Mouse (Mus musculus): Measurements from ENCODE around the gene 4931417E11Rik. TPM values are rescaled to one million over a fixed set of nuclear protein-coding genes. Genes with fewer than 3 reads are reported as not detected.

4931417E11Rik gene
- not detected for polyA plus RNA-seq (2017; shearing (Covaris generic))

DNA sequence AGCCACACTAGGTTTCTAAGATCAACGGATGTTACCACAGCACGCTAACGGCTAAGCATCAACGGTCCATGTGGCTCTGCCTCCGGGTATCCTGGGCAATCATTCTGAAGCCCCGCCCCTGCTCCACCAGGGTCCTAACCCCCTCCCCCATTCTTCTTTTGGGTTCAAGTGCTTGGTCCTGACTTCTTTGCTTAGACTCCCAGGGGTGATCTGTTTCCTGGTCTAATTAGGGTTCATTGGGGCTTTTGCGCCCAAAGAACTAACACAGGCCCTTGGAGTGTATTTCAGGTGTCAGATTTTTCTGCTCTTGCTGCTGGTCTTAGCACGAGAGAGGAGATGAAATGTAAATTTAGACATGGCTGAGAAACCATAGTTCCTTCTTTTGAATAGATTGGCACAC, at the start of gene 4931417E11Rik:
Gene 4931417E11Rik (minus strand): TSS at position 101 of the 400 bp plus-strand sequence.
- no peak for ATAC-seq

DNA sequence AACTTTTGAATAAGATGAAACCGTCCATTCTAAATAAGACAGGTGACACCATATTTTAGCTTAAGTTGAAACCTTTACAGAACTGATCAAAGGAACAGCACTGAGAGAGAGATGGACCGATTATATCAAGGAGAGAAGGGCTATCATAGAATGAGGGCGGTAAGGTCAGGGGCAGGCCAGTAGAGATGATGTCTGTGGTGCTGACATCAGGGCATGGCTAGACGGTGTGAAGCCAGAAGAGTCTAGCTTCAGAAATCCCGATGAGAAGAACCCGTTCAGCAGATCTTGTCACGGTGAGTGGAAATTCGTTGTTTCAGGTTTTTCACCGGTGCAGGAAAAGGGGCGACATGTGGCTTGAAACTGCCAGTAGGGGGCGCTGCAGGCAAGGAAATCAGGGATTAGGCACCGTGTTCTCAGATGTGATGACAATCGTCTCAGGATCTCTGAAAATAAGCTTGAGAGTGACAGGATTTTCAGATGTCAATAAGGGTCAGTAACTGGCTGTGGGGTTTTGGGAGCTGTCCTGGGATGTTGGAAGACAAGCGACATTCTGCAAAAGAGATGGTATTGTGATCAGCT, 48.4 kb upstream of the 4931417E11Rik start:
- ATAC-seq: no peak

DNA sequence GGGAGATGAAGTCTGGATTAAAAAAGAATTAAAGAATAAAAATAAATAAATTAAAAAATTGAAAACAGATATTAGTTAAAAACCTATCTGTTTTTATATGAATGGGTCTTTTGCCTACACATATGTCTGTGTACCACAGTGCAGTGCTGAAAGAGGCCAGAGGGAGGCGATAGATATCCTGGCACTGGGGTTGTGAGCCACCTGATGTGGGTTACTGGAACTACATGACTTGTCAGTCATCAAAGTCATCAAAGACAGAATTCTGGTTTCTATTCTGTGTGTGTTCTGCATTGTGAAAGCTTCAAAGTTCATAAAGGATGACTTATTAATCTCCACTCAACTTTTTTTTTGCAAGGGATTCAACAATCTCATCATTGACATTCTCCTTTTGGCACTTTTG, 43.4 kb upstream of the 4931417E11Rik start:
- ATAC-seq: no peak

GRCm38 (mm10) chr6:73499631-73500030, 30.2 kb upstream of the 4931417E11Rik start:
- no peak for ATAC-seq

GRCm38 (mm10) chr6:73497321-73497720, 27.9 kb upstream of the 4931417E11Rik start:
- ATAC-seq: no peak

DNA sequence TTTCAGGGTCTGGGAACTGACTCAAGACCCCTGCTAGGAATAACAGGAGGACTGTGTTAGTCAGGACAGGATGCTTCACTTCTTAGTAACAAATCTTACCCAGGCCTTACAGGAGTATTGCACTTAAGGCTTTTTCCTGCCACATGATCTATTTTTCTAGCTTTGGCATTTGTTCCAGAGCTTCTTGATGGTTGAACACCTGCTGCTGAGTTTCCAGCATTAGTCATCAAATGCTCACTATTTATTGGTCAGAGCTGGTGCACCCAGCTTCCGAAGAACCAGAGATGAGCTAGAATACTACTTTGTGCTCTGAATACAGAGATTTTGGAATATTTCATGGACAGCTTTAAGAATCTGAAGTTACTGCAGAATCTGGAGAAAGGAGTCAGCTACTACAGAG, 21.1 kb upstream of the 4931417E11Rik start:
- no peak for ATAC-seq

DNA sequence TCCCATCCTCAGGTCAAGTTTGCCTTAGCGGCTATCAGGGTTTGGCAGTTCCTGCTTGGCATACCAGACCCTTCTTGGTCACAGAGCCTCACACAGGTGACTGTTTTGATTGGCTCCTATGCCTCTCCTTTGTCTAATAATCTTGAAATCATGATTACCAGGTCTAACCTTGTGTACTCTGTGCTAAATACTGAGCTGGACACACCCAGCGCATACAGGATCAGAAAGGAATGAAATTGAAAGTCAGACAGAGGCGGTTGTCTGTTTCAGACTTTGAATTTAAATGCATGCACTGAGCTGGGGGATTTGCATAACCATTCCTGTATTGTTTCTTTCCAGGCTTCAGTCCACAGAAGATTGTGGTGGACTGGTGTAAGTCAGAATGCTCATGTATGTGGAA, 16.1 kb upstream of the 4931417E11Rik start:
- no peak for ATAC-seq

GRCm38 (mm10) chr6:73466084-73466483, 3.4 kb downstream of the 4931417E11Rik start:
- ATAC-seq: no peak

GRCm38 (mm10) chr6:73462543-73462942, 6.9 kb downstream of the 4931417E11Rik start:
- no peak for ATAC-seq

GRCm38 (mm10) chr6:73433912-73434311, 35.6 kb downstream of the 4931417E11Rik start:
- no peak for ATAC-seq

GRCm38 (mm10) chr6:73428618-73429336, 40.7 kb downstream of the 4931417E11Rik start:
- no peak for ATAC-seq

- no peak for ATAC-seq
These were observed 42.1 kb downstream of the 4931417E11Rik start for GRCm38 (mm10) chr6:73427273-73427812.

Other genes with a start within 250 kb of the 4931417E11Rik start
- under 1 TPM in 1 of 2 experiments, not detected in 1; 0.13 TPM for gene Dnah6, start 248.0 kb downstream of the 4931417E11Rik start, polyA plus RNA-seq (2017; shearing (Covaris generic))
- 100 to 1,000 TPM; 126 to 143 TPM for gene Suclg1, start 221.3 kb downstream of the 4931417E11Rik start, polyA plus RNA-seq (2017; shearing (Covaris generic))

Data from activated CD4-positive, CD25-positive, alpha-beta regulatory T cell, adult 4 months (primary cell).